Mouse (Mus musculus) neural tube, embryonic 15.5 days (tissue): ENCODE measurements around the gene Sppl3. TPM values are rescaled to one million over a fixed set of nuclear protein-coding genes. Genes with fewer than 3 reads are reported as not detected.
"Not testable (repeated sequence)": the region's sequence is repeated elsewhere in the genome, so short reads cannot be mapped to it uniquely, and the experiment has no call there.

Experiments
- ATAC-seq: fragments of 200-750 bp; cut with Nextera tagmentation; 2 replicates; pipeline ENCODE4 v1.8.0; 2017; ENCODE audit warnings: mild to moderate bottlenecking, moderate TSS enrichment, moderate library complexity; ENCODE audit not compliant: low FRiP score
- H3K27ac ChIP-seq: fragments of 300-500 bp; sonication (generic); replicated peaks from 2 replicates; pipeline ENCODE4 v1.5.1; 2015; ENCODE audit warnings: mild to moderate bottlenecking, inconsistent platforms
- H3K27me3 ChIP-seq: fragments of 300-500 bp; sonication (generic); replicated peaks from 2 replicates; pipeline ENCODE4 v1.6.1; 2015; ENCODE audit warnings: inconsistent platforms
- H3K36me3 ChIP-seq: fragments of 300-500 bp; sonication (generic); 2 replicates; pipeline ENCODE4 v1.6.1; 2015; ENCODE audit warnings: inconsistent platforms
- H3K4me1 ChIP-seq: fragments of 300-500 bp; sonication (generic); 2 replicates; pipeline ENCODE4 v1.6.1; 2015; ENCODE audit warnings: inconsistent platforms
- H3K4me2 ChIP-seq: fragments of 300-500 bp; sonication (generic); 2 replicates; pipeline ENCODE4 v1.6.1; 2015; ENCODE audit warnings: inconsistent platforms, mild to moderate bottlenecking, moderate library complexity
- H3K4me3 ChIP-seq: fragments of 300-500 bp; sonication (generic); replicated peaks from 2 replicates; pipeline ENCODE4 v1.5.1; 2015; ENCODE audit warnings: mild to moderate bottlenecking, inconsistent platforms
- H3K9ac ChIP-seq: fragments of 300-500 bp; sonication (generic); replicated peaks from 2 replicates; pipeline ENCODE4 v1.6.1; 2015; ENCODE audit warnings: mild to moderate bottlenecking, inconsistent platforms
- H3K9me3 ChIP-seq: fragments of 300-500 bp; sonication (generic); replicated peaks from 2 replicates; pipeline ENCODE4 v1.6.1; 2016; ENCODE audit warnings: inconsistent platforms
- WGBS: fragments of 180-500 bp; shearing (Covaris S2); methylation state at CpG from one replicate; pipeline ENCODE4 v1.1.7; 2015; ENCODE audit warnings: mixed read lengths; 5-methylcytosine and 5-hydroxymethylcytosine counted together
- polyA plus RNA-seq: library from polyadenylated mRNA; unstranded; fragments of >200 nt; fragmentation: Nextera tagmentation; extraction: Ambion mirVana; gene quantifications from 2 replicates; pipeline ENCODE4 v1.2.1, GENCODE M21; 2015

Sppl3 gene
- polyA plus RNA-seq, 1 experiment from 2014 or later, result 30.9 TPM

- Histone ChIP-seq H3K4me2 (no peak overlapping the region), H3K4me3 (no peak overlapping the region), H3K27ac (no peak overlapping the region), H3K9ac (no peak overlapping the region), H3K9me3 (no peaks in the 10 kb centered on the region), H3K27me3 (no peaks in the 10 kb centered on the region), H3K36me3 (peaks cover 5% of the 10 kb centered on the region; the same call in 1 of the 2 replicates), H3K4me1 (peaks cover 9% of the 10 kb centered on the region)
- WGBS, result 85% methylated on average over 4 of the region's 4 CpGs
- ATAC-seq, result no peak
Measured at GRCm38 (mm10) chr5:115066245-115066644, 55.3 kb downstream of the Sppl3 start.

- no peaks in the 10 kb centered on the region for H3K9me3 ChIP-seq
- H3K9ac ChIP-seq, result no peak overlapping the region
- H3K4me2 ChIP-seq, result no peak overlapping the region
- H3K27ac ChIP-seq, result no peak overlapping the region
- no peaks in the 10 kb centered on the region for H3K36me3 ChIP-seq
- WGBS, result 93% methylated on average over 11 of the region's 11 CpGs
- H3K27me3 ChIP-seq, result no peaks in the 10 kb centered on the region
- peaks cover 17% of the 10 kb centered on the region for H3K4me1 ChIP-seq
- ATAC-seq, result no peak
- H3K4me3 ChIP-seq, result no peak overlapping the region
Measured at GRCm38 (mm10) chr5:115068671-115069421, 57.9 kb downstream of the Sppl3 start.

GRCm38 (mm10) chr5:115069611-115070010 lies 58.7 kb downstream of the Sppl3 start:
- ATAC-seq, result no peak
- H3K27me3 ChIP-seq, result no peaks in the 10 kb centered on the region
- peaks cover 17% of the 10 kb centered on the region for H3K4me1 ChIP-seq
- no peaks in the 10 kb centered on the region for H3K36me3 ChIP-seq
- H3K4me3 ChIP-seq, result no peak overlapping the region
- H3K27ac ChIP-seq, result no peak overlapping the region
- WGBS, result 87% methylated on average over 3 of the region's 3 CpGs
- no peaks in the 10 kb centered on the region for H3K9me3 ChIP-seq
- H3K9ac ChIP-seq, result no peak overlapping the region
- H3K4me2 ChIP-seq, result no peak overlapping the region

- H3K4me2 ChIP-seq, result no peak overlapping the region
- no peak overlapping the region for H3K27ac ChIP-seq
- H3K4me1 ChIP-seq, result peaks cover 12% of the 10 kb centered on the region
- no peak for ATAC-seq
- WGBS, result 98% methylated on average over 2 of the region's 2 CpGs
- H3K4me3 ChIP-seq, result no peak overlapping the region
- peaks cover 7% of the 10 kb centered on the region for H3K36me3 ChIP-seq
- no peaks in the 10 kb centered on the region for H3K9me3 ChIP-seq
- H3K27me3 ChIP-seq, result no peaks in the 10 kb centered on the region
- no peak overlapping the region for H3K9ac ChIP-seq
Measured at GRCm38 (mm10) chr5:115070457-115070856, 59.5 kb downstream of the Sppl3 start.

GRCm38 (mm10) chr5:115071096-115071901 lies 60.4 kb downstream of the Sppl3 start:
- Histone ChIP-seq H3K4me3 (no peak overlapping the region), H3K9ac (no peak overlapping the region), H3K9me3 (no peaks in the 10 kb centered on the region), H3K4me2 (no peak overlapping the region), H3K4me1 (peaks cover 12% of the 10 kb centered on the region), H3K36me3 (peaks cover 16% of the 10 kb centered on the region), H3K27ac (no peak overlapping the region; the same call in 1 of the 2 replicates), H3K27me3 (no peaks in the 10 kb centered on the region)
- WGBS, result 90% methylated on average over 11 of the region's 11 CpGs
- ATAC-seq, result no peak

- Histone ChIP-seq H3K27me3 (no peaks in the 10 kb centered on the region), H3K36me3 (peaks cover 16% of the 10 kb centered on the region), H3K27ac (no peak overlapping the region), H3K4me2 (no peak overlapping the region), H3K9me3 (no peaks in the 10 kb centered on the region), H3K4me1 (peaks cover 12% of the 10 kb centered on the region), H3K9ac (no peak overlapping the region), H3K4me3 (no peak overlapping the region)
- WGBS, result 76% methylated on average over 7 of the region's 7 CpGs
- no peak for ATAC-seq
Measured at GRCm38 (mm10) chr5:115072143-115072542, 61.2 kb downstream of the Sppl3 start.

- Histone ChIP-seq H3K4me1 (peaks cover 12% of the 10 kb centered on the region), H3K36me3 (peaks cover 16% of the 10 kb centered on the region)
- not testable (repeated sequence) for H3K27ac ChIP-seq, H3K4me3 ChIP-seq, H3K4me2 ChIP-seq, H3K9ac ChIP-seq, H3K27me3 ChIP-seq, H3K9me3 ChIP-seq, ATAC-seq
- 28% methylated on average over 8 of the region's 8 CpGs for WGBS
Measured at GRCm38 (mm10) chr5:115073306-115073705, 62.4 kb downstream of the Sppl3 start.

- Histone ChIP-seq H3K4me3 (no peak overlapping the region), H3K4me1 (peaks cover 10% of the 10 kb centered on the region; the same call in 1 of the 2 replicates), H3K36me3 (peaks cover 16% of the 10 kb centered on the region), H3K9me3 (no peaks in the 10 kb centered on the region), H3K27ac (no peak overlapping the region), H3K27me3 (no peaks in the 10 kb centered on the region), H3K4me2 (no peak overlapping the region), H3K9ac (no peak overlapping the region)
- ATAC-seq, result no peak
- WGBS, result 78% methylated on average over 4 of the region's 4 CpGs
Measured at GRCm38 (mm10) chr5:115074749-115075148, 63.8 kb downstream of the Sppl3 start.

GRCm38 (mm10) chr5:115076144-115076901 lies 65.4 kb downstream of the Sppl3 start:
- H3K4me3 ChIP-seq, result no peak overlapping the region
- no peak overlapping the region for H3K9ac ChIP-seq
- WGBS, result 64% methylated on average over 5 of the region's 5 CpGs
- H3K4me1 ChIP-seq, result peaks cover 7% of the 10 kb centered on the region; the same call in 1 of the 2 replicates
- no peak for ATAC-seq
- H3K27me3 ChIP-seq, result no peaks in the 10 kb centered on the region
- H3K4me2 ChIP-seq, result no peak overlapping the region
- no peaks in the 10 kb centered on the region for H3K9me3 ChIP-seq
- peaks cover 16% of the 10 kb centered on the region for H3K36me3 ChIP-seq
- no peak overlapping the region for H3K27ac ChIP-seq

- no peak overlapping the region for H3K9ac ChIP-seq
- no peak overlapping the region for H3K4me2 ChIP-seq
- 92% methylated on average over 5 of the region's 5 CpGs for WGBS
- H3K36me3 ChIP-seq, result peaks cover 34% of the 10 kb centered on the region
- H3K27me3 ChIP-seq, result no peaks in the 10 kb centered on the region
- no peaks in the 10 kb centered on the region for H3K9me3 ChIP-seq
- H3K4me1 ChIP-seq, result no peaks in the 10 kb centered on the region
- no peak overlapping the region for H3K27ac ChIP-seq
- no peak for ATAC-seq
- H3K4me3 ChIP-seq, result no peak overlapping the region
Measured at GRCm38 (mm10) chr5:115081636-115082035, 70.7 kb downstream of the Sppl3 start.

GRCm38 (mm10) chr5:115083492-115083891 lies 72.6 kb downstream of the Sppl3 start:
- Histone ChIP-seq H3K36me3 (peaks cover 48% of the 10 kb centered on the region), H3K4me3 (no peak overlapping the region), H3K9me3 (no peaks in the 10 kb centered on the region), H3K27ac (no peak overlapping the region), H3K4me1 (no peaks in the 10 kb centered on the region), H3K4me2 (no peak overlapping the region), H3K9ac (no peak overlapping the region), H3K27me3 (no peaks in the 10 kb centered on the region)
- ATAC-seq, result no peak
- WGBS, result 81% methylated on average over 6 of the region's 6 CpGs
